Mouse (Mus musculus): ENCODE results near the gene Cpsf6. TPM values are rescaled to one million over a fixed set of nuclear protein-coding genes. Genes with fewer than 3 reads are reported as not detected.
"Not testable (repeated sequence)": the region's sequence is repeated elsewhere in the genome, so short reads cannot be mapped to it uniquely, and the experiment has no call there.

Cpsf6 gene
- polyA plus RNA-seq, 1 experiment from 2014 or later, result 53.6 TPM

- Histone ChIP-seq H3K27me3 (ENCODE audit: control insufficient read depth, insufficient read depth, low read length) (no peaks in the 10 kb centered on the region), H3K27ac (replicated peaks) (no peak overlapping the region), H3K9ac (ENCODE audit: low read length) (no peak overlapping the region), H3K9me3 (ENCODE audit: control insufficient read depth, low read length) (no peaks in the 10 kb centered on the region), H3K4me3 (ENCODE audit: low read depth, low read length) (no peak overlapping the region), H3K4me2 (replicated peaks; ENCODE audit: low read depth) (no peak overlapping the region), H3K36me3 (ENCODE audit: control insufficient read depth, insufficient read depth, low read length) (no peaks in the 10 kb centered on the region), H3K4me1 (replicated peaks; ENCODE audit: control insufficient read depth, insufficient read depth) (no peaks in the 10 kb centered on the region; the same call in 1 of the 2 replicates)
- ATAC-seq (ENCODE audit: low FRiP score, low TSS enrichment) (no peak), DNase-seq (ENCODE audit: low spot score) (no peak)
- no peak for TF ChIP-seq CTCF (IDR thresholded peaks at IDR 0.05; ENCODE audit: low read depth)
- 83% methylated on average over 2 of the region's 2 CpGs for WGBS
These were observed 12.0 kb upstream of the Cpsf6 start for GRCm38 (mm10) chr10:117391801-117392200.

- DNase-seq (ENCODE audit: low spot score), result no peak
- Histone ChIP-seq H3K27me3 (ENCODE audit: control insufficient read depth, insufficient read depth, low read length) (no peaks in the 10 kb centered on the region), H3K36me3 (ENCODE audit: control insufficient read depth, insufficient read depth, low read length) (no peaks in the 10 kb centered on the region), H3K4me1 (replicated peaks; ENCODE audit: control insufficient read depth, insufficient read depth) (no peaks in the 10 kb centered on the region; the same call in 1 of the 2 replicates), H3K4me2 (replicated peaks; ENCODE audit: low read depth) (no peak overlapping the region), H3K4me3 (ENCODE audit: low read depth, low read length) (no peak overlapping the region), H3K9me3 (ENCODE audit: control insufficient read depth, low read length) (no peaks in the 10 kb centered on the region), H3K9ac (ENCODE audit: low read length) (no peak overlapping the region), H3K27ac (replicated peaks) (no peak overlapping the region)
- no peak for ATAC-seq (ENCODE audit: low FRiP score, low TSS enrichment)
- WGBS, result 24% methylated on average over 5 of the region's 5 CpGs
- TF ChIP-seq CTCF (IDR thresholded peaks at IDR 0.05; ENCODE audit: low read depth), result no peak
- no peak for TF ChIP-seq EP300 (optimal IDR thresholded peaks at IDR 0.05)
These were observed 11.2 kb upstream of the Cpsf6 start for GRCm38 (mm10) chr10:117391057-117391456.

- DNase-seq (ENCODE audit: low spot score) (no peak), ATAC-seq (ENCODE audit: low FRiP score, low TSS enrichment) (peak; percentile 49; the same call in 1 of the 2 replicates)
- Histone ChIP-seq H3K4me2 (replicated peaks; ENCODE audit: low read depth) (no peak overlapping the region), H3K27ac (replicated peaks) (no peak overlapping the region), H3K4me3 (ENCODE audit: low read depth, low read length) (no peak overlapping the region), H3K36me3 (ENCODE audit: control insufficient read depth, insufficient read depth, low read length) (no peaks in the 10 kb centered on the region), H3K4me1 (replicated peaks; ENCODE audit: control insufficient read depth, insufficient read depth) (no peaks in the 10 kb centered on the region; the same call in 1 of the 2 replicates), H3K27me3 (ENCODE audit: control insufficient read depth, insufficient read depth, low read length) (no peaks in the 10 kb centered on the region), H3K9me3 (ENCODE audit: control insufficient read depth, low read length) (no peaks in the 10 kb centered on the region), H3K9ac (ENCODE audit: low read length) (no peak overlapping the region)
- TF ChIP-seq EP300 (optimal IDR thresholded peaks at IDR 0.05) (no peak), CTCF (IDR thresholded peaks at IDR 0.05; ENCODE audit: low read depth) (no peak)
- WGBS, result 44% methylated on average over 23 of the region's 31 CpGs
These were observed 10.4 kb upstream of the Cpsf6 start for GRCm38 (mm10) chr10:117389904-117390875.

- Histone ChIP-seq H3K4me1 (replicated peaks; ENCODE audit: control insufficient read depth, insufficient read depth) (no peaks in the 10 kb centered on the region; the same call in 1 of the 2 replicates), H3K4me3 (ENCODE audit: low read depth, low read length) (no peak overlapping the region), H3K27me3 (ENCODE audit: control insufficient read depth, insufficient read depth, low read length) (no peaks in the 10 kb centered on the region), H3K36me3 (ENCODE audit: control insufficient read depth, insufficient read depth, low read length) (no peaks in the 10 kb centered on the region), H3K27ac (replicated peaks) (no peak overlapping the region), H3K9me3 (ENCODE audit: control insufficient read depth, low read length) (no peaks in the 10 kb centered on the region), H3K9ac (ENCODE audit: low read length) (no peak overlapping the region), H3K4me2 (replicated peaks; ENCODE audit: low read depth) (no peak overlapping the region)
- no peak for DNase-seq (ENCODE audit: low spot score)
- no peak for TF ChIP-seq CTCF (IDR thresholded peaks at IDR 0.05; ENCODE audit: low read depth)
- TF ChIP-seq EP300 (optimal IDR thresholded peaks at IDR 0.05), result no peak
- ATAC-seq (ENCODE audit: low FRiP score, low TSS enrichment), result no peak
- WGBS, result 97% methylated on average over 1 of the region's 1 CpGs
These were observed 9.5 kb upstream of the Cpsf6 start for GRCm38 (mm10) chr10:117389371-117389740.

- ATAC-seq (ENCODE audit: low FRiP score, low TSS enrichment) (no peak), DNase-seq (ENCODE audit: low spot score) (no peak)
- H3K36me3 ChIP-seq (ENCODE audit: control insufficient read depth, insufficient read depth, low read length), result no peaks in the 10 kb centered on the region
- no peak overlapping the region for H3K27ac ChIP-seq (replicated peaks)
- no peak overlapping the region for H3K4me2 ChIP-seq (replicated peaks; ENCODE audit: low read depth)
- no peak overlapping the region for H3K4me3 ChIP-seq (ENCODE audit: low read depth, low read length)
- no peaks in the 10 kb centered on the region for H3K9me3 ChIP-seq (ENCODE audit: control insufficient read depth, low read length)
- no peak for TF ChIP-seq EP300 (optimal IDR thresholded peaks at IDR 0.05)
- TF ChIP-seq CTCF (IDR thresholded peaks at IDR 0.05; ENCODE audit: low read depth), result no peak
- no peaks in the 10 kb centered on the region; the same call in 1 of the 2 replicates for H3K4me1 ChIP-seq (replicated peaks; ENCODE audit: control insufficient read depth, insufficient read depth)
- H3K9ac ChIP-seq (ENCODE audit: low read length), result no peak overlapping the region
- WGBS, result 77% methylated on average over 2 of the region's 2 CpGs
- no peaks in the 10 kb centered on the region for H3K27me3 ChIP-seq (ENCODE audit: control insufficient read depth, insufficient read depth, low read length)
These were observed 9.0 kb upstream of the Cpsf6 start for GRCm38 (mm10) chr10:117388637-117389370.

- H3K9me3 ChIP-seq (ENCODE audit: control insufficient read depth, low read length); H3K27ac ChIP-seq (replicated peaks); H3K4me1 ChIP-seq (replicated peaks; ENCODE audit: control insufficient read depth, insufficient read depth); H3K9ac ChIP-seq (ENCODE audit: low read length); H3K4me3 ChIP-seq (ENCODE audit: low read depth, low read length); H3K36me3 ChIP-seq (ENCODE audit: control insufficient read depth, insufficient read depth, low read length); H3K27me3 ChIP-seq (ENCODE audit: control insufficient read depth, insufficient read depth, low read length); DNase-seq (ENCODE audit: low spot score); H3K4me2 ChIP-seq (replicated peaks; ENCODE audit: low read depth); ATAC-seq (ENCODE audit: low FRiP score, low TSS enrichment): not testable (repeated sequence)
- WGBS, result 59% methylated on average over 3 of the region's 3 CpGs
These were observed 8.3 kb upstream of the Cpsf6 start for GRCm38 (mm10) chr10:117387961-117388636.

All from stomach, postnatal 0 days (tissue).